Mouse (Mus musculus) ES-Bruce4 (cell line): ENCODE data around the gene Ifitm10. TPM values are rescaled to one million over a fixed set of nuclear protein-coding genes. Genes with fewer than 3 reads are reported as not detected.

Source experiments
- H3K27ac ChIP-seq: 2 replicates; pipeline ENCODE4 v1.5.1; 2012; ENCODE audit warnings: low read length, inconsistent platforms; ENCODE audit not compliant: insufficient read depth
- H3K27me3 ChIP-seq: 2 replicates; pipeline ENCODE4 v1.6.1; 2012; ENCODE audit warnings: mild to moderate bottlenecking, low read length, inconsistent platforms; ENCODE audit not compliant: control insufficient read depth, poor library complexity, insufficient read depth, severe bottlenecking
- H3K36me3 ChIP-seq: 2 replicates; pipeline ENCODE4 v1.6.1; 2012; ENCODE audit warnings: inconsistent platforms, mild to moderate bottlenecking, low read length, moderate library complexity; ENCODE audit not compliant: control insufficient read depth, poor library complexity, insufficient read depth, severe bottlenecking
- H3K4me1 ChIP-seq: one replicate; pipeline ENCODE4 v1.8.1; 2011; ENCODE audit warnings: low read length; ENCODE audit not compliant: control insufficient read depth, insufficient read depth
- H3K4me3 ChIP-seq: 2 replicates; pipeline ENCODE4 v1.5.1; 2011; ENCODE audit warnings: low read depth, mild to moderate bottlenecking, low read length
- H3K9ac ChIP-seq: 2 replicates; pipeline ENCODE4 v1.6.1; 2012; ENCODE audit warnings: low read depth, mild to moderate bottlenecking, inconsistent platforms; ENCODE audit not compliant: poor library complexity, severe bottlenecking
- H3K9me3 ChIP-seq: replicated peaks from 2 replicates; pipeline ENCODE4 v1.6.1; 2012; ENCODE audit warnings: mild to moderate bottlenecking, low read length, inconsistent platforms; ENCODE audit not compliant: control insufficient read depth, poor library complexity, insufficient read depth, severe bottlenecking
- CTCF ChIP-seq: IDR thresholded peaks from one replicate; pipeline ENCODE4 v1.8.1; 2011; ENCODE audit warnings: low read depth, low read length
- EP300 ChIP-seq: IDR thresholded peaks from 2 replicates; pipeline ENCODE4 v1.6.1; 2011; ENCODE audit warnings: low read depth, low read length; ENCODE audit not compliant: insufficient read depth
- POLR2A ChIP-seq: IDR thresholded peaks from one replicate; pipeline ENCODE4 v1.8.1; 2011; ENCODE audit warnings: low read length; ENCODE audit not compliant: insufficient read depth
- polyA plus RNA-seq: library from polyadenylated mRNA; stranded (reverse); fragments of >200 nt; gene quantifications from 2 replicates; pipeline ENCODE4 v1.2.4, GENCODE M21; 2011; ENCODE audit warnings: low read depth; ENCODE audit not compliant: missing spikeins, insufficient read depth, insufficient read length

The Ifitm10 gene
- polyA plus RNA-seq, 1 experiment = not detected

DNA sequence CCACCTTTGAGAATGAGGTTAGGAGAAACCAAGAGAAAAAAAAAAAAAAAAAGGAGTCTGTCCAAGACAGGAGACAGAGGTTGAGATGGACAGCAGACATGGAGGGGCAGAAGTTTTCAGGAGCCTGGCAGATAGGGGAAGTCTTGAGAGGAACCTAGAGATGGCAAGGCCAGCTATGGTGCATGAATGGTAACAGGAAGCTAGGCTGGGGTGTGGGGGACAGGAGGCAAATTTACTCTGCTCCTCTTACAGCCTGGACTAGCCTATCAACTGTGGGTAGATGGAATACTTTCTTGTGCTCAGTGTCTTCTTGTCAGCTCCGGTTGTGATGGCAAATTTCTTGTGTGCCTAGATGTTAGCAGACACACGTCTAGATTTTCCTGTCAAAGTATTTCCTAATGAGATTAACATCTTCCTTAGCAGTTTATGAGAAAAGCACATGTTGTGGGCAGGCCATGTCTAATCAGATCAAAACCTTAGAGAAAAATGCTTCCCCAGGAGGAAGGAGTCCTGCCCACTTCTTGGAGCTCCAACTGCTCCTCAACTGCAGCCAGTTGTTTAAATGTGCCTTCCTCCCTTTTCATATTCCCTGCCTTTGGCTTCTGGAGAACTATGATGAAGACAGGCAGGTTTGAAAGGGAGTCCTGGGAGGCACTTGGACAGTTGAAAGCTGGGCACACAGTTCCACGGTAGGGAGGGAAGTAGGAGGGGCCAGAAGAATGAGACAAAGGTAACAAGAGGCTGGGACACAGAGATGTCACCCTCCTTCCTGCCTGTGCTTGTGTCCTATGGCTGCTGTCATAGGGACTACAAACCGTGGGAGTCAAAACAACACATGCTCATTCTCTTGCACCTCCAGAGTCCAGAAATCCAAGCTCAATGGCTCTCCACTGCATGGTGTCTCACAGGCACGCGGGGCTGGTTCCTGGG is 21.0 kb upstream of the Ifitm10 start:
- no peaks in the 10 kb centered on the region for H3K36me3 ChIP-seq
- H3K4me1 ChIP-seq = peaks cover 8% of the 10 kb centered on the region
- H3K9me3 ChIP-seq = no peaks in the 10 kb centered on the region
- H3K27ac ChIP-seq = no peak overlapping the region
- H3K4me3 ChIP-seq = no peak overlapping the region
- no peak overlapping the region for H3K9ac ChIP-seq
- no peaks in the 10 kb centered on the region for H3K27me3 ChIP-seq
- TF ChIP-seq CTCF = no peak
- no peak for TF ChIP-seq EP300

DNA sequence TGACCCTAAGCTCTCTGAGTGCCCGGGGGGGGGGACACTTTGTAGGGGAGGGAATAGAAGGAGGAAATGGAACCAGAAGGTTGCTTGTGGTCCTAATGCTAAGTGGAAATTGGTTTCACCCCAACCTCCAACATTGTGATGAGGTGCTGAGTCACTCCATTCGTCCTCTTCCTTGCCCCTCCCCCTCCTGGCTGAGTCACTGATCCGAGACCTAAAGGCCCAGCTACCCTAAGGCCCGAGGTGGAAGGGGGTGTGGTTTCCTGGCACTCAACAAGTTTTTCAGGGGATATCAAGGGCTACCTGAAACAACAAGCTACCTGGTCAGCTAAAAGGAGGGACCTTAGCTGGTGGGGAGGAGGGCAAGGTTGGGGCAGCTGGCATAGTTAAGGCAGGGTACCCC is 19.6 kb upstream of the Ifitm10 start:
- Histone ChIP-seq H3K4me3 (no peak overlapping the region), H3K36me3 (no peaks in the 10 kb centered on the region), H3K9me3 (no peaks in the 10 kb centered on the region), H3K4me1 (peaks cover 8% of the 10 kb centered on the region), H3K27ac (no peak overlapping the region; the same call in 1 of the 2 replicates), H3K27me3 (no peaks in the 10 kb centered on the region), H3K9ac (no peak overlapping the region)
- TF ChIP-seq POLR2A (no peak), CTCF (no peak), EP300 (peak; percentile 88)

DNA sequence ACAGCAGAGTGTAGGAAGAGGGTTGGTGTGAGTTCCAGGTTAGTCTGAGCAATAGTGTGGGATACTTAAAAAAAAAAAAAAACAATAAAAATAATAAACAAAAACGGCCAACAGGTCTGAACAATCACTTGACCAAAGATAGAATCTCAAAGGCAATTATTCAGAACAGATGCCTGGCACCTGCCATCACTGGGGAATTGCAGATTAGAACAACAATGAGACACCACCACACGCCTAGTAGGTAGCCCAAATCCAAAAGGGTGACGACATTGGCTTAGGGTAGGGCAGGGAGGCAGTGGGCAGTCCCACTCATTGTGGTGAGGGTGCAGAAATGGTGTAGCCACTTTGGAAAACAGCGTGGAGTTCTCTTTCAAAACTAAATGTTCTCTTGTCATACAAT is 18.1 kb upstream of the Ifitm10 start:
- Histone ChIP-seq H3K4me1 (peaks cover 8% of the 10 kb centered on the region), H3K9me3 (no peaks in the 10 kb centered on the region)
- TF ChIP-seq EP300 (no peak), POLR2A (no peak), CTCF (no peak)

DNA sequence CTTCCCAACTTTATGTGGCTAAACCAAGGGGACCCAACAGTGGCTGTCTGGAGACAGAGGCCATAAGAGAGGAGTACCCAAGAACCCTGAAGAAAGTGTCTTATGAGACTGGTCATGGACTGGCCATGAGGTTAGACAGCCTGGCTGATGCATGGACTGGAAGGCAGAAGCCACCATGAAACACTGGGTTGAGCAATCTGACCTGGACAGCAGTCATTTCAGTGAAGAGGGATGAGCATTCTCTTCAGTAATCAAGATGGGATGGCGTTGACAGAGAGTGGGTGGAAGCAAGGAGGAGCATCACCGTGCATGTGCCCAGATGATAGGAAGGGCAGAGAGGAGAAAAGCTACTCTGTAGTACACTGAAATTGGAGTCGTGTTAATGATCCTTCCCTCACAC is 17.6 kb upstream of the Ifitm10 start:
- Histone ChIP-seq H3K4me1 (peaks cover 8% of the 10 kb centered on the region), H3K27ac (no peak overlapping the region), H3K36me3 (no peaks in the 10 kb centered on the region), H3K27me3 (no peaks in the 10 kb centered on the region), H3K9me3 (no peaks in the 10 kb centered on the region), H3K9ac (no peak overlapping the region), H3K4me3 (no peak overlapping the region)
- TF ChIP-seq CTCF (no peak), POLR2A (no peak), EP300 (no peak)

More for the DNA sequence above, 18.1 kb upstream of the Ifitm10 start:
- no peaks in the 10 kb centered on the region for H3K36me3 ChIP-seq
- H3K9ac ChIP-seq = no peak overlapping the region
- H3K27me3 ChIP-seq = no peaks in the 10 kb centered on the region
- H3K27ac ChIP-seq = no peak overlapping the region
- no peak overlapping the region for H3K4me3 ChIP-seq

- Histone ChIP-seq H3K9me3 (no peaks in the 10 kb centered on the region), H3K36me3 (peaks cover 7% of the 10 kb centered on the region), H3K27me3 (no peaks in the 10 kb centered on the region), H3K9ac (no peak overlapping the region), H3K4me1 (peaks cover 8% of the 10 kb centered on the region), H3K4me3 (no peak overlapping the region), H3K27ac (no peak overlapping the region)
- TF ChIP-seq CTCF = no peak
- TF ChIP-seq POLR2A = no peak
- no peak for TF ChIP-seq EP300
Observed at GRCm38 (mm10) chr7:142389961-142390650, 16.6 kb upstream of the Ifitm10 start.

DNA sequence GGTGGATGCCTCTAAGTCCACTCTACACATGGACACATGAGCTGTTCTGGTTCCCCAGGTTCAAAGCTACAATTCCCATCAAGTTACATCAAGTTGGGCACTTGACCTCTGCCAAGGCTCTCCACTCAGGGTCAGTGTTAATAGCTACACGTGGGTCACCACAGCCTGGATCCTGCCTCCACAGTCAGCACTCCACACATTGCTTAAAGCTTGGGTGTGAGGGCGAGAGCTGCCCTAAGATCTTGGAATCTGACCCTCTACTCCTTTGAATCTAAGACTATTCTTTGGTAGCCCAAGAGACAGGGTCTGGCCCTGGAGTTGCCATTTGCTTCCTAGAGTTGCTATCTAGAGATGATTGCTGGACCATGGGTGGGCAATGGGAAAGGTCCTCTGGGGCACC is 15.2 kb upstream of the Ifitm10 start:
- H3K27me3 ChIP-seq = no peaks in the 10 kb centered on the region
- H3K4me1 ChIP-seq = peaks cover 8% of the 10 kb centered on the region
- H3K9me3 ChIP-seq = no peaks in the 10 kb centered on the region
- H3K27ac ChIP-seq = no peak overlapping the region
- no peak overlapping the region for H3K4me3 ChIP-seq
- TF ChIP-seq POLR2A (no peak), EP300 (no peak), CTCF (no peak)
- H3K9ac ChIP-seq = no peak overlapping the region
- H3K36me3 ChIP-seq = peaks cover 20% of the 10 kb centered on the region
